Mouse (Mus musculus) granulocyte monocyte progenitor cell, adult 5-6 weeks (primary cell): ENCODE data around the gene Itga4. TPM values are rescaled to one million over a fixed set of nuclear protein-coding genes. Genes with fewer than 3 reads are reported as not detected.

Experiments
- ATAC-seq: replicated peaks from 2 replicates; pipeline ENCODE4 v1.8.0; 2016; ENCODE audit warnings: mild to moderate bottlenecking, moderate TSS enrichment, inconsistent platforms; ENCODE audit not compliant: poor library complexity, severe bottlenecking
- total RNA-seq, 2 experiments: library from RNA; stranded (forward) in 1 of 2; stranded (reverse) in 1 of 2; fragments of 200-712, 200-1000 nt in 1 of 2; fragments of >200 nt in 1 of 2; fragmentation: Nextera tagmentation in 1 of 2; gene quantifications; 2 replicates each; pipeline ENCODE4 v1.2.3; 2014 to 2017

Gene Itga4
- total RNA-seq, 2 experiments from 2014 or later, result 72.8 to 80.1 TPM

DNA sequence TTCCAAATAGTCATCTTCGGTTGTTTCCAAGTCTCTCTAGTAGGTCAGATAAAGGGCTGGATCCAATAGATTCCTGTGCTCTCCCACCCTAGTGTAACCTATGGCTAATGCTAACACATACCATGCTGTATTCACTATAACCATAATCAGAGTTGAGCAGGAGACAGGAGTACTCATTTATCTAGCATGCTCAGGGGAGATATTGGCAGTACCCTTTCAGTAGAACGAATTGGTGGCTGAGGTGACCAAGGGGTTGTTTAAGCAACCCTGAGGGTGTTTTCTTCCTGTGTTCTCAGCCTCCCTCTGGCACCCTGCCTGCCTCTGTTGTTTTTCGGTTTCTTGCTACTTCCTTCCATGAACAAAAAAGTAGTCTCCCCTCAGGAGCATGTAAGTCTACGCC lies 4.1 kb downstream of the Itga4 start:
- ATAC-seq, result no peak

DNA sequence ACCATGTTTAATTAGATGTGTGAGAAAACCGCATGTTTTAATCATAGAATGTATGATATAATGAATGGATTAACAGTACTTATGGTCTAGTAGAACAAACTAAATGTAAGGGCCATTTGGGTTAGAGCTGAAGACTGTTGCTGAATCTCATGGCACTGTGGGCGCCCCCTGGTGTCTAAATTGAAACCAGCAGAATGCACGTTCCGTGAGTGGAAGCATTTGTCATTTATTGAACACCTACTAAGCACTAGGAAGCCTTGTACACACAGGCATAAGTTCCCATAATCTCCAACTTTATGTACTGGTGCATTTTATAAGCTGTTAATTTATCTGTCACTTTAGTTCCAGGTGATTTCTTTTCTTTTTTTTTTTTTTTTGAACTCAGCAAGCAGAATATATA lies 10.4 kb downstream of the Itga4 start:
- peak; percentile 86 for ATAC-seq

DNA sequence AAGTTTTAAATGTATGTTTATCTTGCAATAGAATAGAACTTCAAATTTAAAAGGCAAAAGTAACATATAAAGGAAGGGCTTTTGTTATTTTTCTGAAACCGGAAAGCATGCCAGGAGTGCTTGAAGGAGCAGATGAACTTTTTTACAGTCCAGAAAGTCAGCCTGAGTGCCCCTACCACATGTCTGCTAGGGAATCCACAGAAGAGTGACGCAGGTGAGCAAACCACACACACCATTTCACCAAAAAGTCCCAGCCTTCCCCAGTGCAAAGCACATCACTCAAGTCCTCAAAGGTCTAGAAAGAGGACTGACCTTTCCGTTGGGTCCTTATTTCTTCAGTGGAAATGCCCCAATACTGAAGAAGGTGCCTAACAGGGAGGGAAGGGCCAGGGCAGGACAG lies 11.3 kb downstream of the Itga4 start:
- ATAC-seq, result no peak

DNA sequence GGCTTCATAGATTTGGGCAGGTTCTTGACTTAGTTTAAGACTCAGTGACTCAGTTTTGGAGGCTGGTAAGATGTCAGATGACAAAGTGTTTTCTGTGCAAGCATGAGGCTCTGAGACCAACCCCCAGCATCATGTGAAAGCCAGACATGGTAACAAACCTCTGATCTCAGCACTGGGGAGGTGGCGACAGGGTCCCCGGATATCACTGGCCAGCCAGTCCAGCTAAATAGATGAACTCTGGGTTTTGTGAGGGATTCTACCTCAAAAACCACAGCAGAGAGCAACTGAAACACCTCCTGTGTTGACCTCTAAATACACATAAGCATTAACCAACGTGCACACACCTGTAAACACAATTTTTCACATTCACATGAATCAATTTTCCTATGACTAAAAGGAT lies 12.0 kb downstream of the Itga4 start:
- ATAC-seq, result no peak

DNA sequence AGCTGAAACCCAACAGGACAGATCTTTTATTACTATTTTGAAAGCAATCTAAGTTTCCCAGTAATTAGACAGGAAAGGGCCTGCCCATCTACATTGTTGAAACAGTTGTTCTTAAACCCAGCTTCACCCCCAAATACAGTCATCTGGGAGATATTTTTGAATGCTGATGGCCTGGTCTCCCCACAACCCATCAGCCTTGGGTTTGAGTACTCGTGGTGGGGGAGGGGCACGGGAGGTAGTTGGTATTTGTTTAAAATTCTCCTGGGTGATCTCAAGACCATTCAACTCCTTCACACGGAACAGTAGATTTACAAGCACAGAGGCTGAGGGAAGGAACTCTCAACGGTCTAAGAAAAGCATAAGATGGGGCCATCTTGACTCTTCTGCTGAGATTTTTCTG lies 13.6 kb downstream of the Itga4 start:
- ATAC-seq, result no peak

DNA sequence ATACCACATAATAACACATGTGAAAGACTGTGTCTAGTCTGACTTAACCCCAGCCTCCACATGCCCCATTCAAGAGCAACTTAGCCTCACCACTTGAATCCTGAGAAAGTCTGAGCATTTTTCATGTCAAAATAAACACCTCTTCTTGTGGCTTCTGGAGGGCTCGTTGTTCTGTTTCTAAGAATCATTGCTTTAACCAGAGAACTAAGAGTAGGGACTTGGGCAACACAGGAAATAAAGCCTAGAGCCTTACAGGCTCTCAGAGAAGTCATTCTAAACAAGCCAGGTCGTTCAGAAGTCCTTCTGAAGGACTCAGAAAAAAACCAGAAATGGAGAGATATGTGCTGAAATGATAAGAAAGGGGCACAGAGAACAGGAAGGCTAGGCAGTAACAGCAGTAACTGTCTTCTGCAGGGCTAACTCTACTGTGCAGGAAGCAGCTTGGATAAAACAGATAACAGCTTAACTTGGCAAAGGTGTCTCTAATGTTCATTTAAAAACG lies 14.9 kb downstream of the Itga4 start:
- ATAC-seq, result peak; percentile 62

DNA sequence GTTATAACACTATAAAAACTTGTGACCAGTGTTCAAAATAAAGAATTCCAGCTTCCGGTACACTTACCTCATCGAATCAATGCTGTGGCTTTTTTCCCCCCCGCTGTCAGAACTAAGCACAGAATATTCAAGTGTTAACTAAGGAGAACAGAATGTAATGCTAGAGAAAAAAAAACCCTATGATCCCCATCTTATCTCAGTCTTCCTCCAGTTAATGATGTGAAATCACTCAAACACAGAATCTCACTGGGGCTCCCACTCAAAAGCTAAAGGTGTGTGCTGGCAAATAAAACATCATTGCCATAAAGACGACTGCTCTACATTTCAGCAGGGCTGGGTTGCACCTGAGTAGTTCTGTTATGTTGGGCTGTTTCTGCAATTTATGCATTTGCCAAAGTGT lies 16.6 kb downstream of the Itga4 start:
- ATAC-seq, result no peak

DNA sequence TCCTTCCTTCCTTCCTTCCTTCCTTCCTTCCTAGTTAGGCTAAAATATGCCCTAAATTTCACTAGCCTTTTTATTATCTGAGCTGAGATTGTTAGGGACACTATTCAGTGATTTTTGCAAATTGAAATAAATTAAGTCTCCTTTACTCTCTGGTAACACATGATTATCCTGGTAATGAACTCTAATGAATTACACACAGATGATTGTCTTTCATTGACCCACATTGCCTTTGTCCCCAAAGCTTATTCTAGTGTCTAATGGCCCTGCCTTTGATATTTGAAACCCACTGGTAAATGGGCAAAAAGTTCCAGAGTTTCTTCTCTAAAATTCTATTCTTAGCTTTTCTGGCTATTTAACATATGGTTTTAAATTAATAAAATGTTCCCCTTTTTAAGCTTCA lies 23.4 kb downstream of the Itga4 start:
- no peak for ATAC-seq

DNA sequence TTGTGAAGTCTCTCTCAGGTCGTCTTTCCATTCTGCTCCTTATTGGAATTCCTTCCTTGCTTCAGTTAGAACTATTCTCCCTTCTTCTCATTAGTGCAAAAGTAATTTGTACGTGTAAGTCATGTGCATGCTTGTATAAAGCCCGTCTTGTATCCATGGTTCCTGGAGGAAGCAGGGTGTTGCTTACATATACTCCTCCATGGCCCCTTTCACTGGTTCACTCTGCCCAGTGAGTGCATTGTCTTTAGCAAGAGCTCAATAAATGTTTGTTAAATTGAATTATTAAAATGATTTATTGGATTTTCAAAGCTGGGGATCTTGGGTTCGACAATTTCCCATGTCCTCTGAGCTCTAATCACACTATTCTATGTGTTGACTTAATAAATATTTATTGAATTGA lies 29.0 kb downstream of the Itga4 start:
- no peak for ATAC-seq

DNA sequence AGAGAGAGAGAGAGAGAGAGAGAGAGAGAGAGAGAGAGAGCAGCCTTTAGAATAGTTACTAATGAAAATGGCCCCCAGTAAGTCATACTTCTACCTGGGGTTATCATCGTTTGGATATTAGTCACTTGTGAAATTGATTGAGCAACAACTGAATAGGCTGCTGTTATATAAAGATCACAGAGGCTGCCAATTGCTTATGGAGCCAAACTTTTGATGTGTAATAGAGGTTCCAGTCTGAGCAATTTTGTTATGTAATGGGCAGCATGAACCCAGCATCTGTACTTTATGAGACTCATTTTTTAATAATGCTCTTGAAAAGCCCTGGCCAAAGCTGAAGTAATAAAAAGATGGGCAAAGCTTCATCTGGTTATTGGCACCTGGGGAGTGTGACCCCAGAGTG lies 34.9 kb downstream of the Itga4 start:
- no peak for ATAC-seq

DNA sequence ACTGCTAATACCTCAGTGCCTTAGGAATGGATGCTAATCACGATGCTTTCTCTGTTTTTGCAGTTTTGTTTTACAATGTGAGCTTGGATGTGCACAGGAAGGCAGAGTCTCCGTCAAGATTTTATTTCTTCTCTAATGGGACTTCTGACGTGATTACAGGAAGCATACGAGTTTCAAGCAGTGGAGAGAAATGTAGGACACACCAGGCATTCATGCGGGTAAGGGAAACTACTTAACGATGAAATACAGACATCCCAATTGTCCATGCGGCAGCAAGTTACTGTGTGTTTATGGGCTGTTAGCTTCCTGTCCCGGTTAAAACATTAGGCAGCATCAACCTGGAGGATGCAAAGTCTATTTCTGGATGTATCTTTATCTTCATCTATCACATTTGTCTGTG lies 36.7 kb downstream of the Itga4 start:
- no peak for ATAC-seq

DNA sequence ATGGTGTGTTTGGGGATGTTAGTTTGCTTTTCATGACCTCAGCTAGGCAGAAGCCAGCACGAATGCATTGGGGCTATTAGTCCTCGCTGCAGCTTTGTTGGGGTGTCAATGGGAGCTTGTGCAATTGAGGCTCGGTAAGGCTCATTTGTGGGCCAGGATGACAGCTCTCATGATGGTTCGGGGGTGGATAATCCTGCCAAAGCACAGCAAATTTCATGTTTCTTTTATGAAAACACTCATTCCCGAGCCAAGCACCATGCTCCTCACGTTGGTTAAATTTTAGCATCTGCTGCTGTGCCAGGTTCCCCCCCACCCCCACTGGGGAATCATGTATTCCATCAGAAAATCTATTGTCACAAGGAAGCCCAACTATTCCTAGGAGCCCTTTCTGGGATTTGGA lies 37.2 kb downstream of the Itga4 start:
- ATAC-seq, result no peak

DNA sequence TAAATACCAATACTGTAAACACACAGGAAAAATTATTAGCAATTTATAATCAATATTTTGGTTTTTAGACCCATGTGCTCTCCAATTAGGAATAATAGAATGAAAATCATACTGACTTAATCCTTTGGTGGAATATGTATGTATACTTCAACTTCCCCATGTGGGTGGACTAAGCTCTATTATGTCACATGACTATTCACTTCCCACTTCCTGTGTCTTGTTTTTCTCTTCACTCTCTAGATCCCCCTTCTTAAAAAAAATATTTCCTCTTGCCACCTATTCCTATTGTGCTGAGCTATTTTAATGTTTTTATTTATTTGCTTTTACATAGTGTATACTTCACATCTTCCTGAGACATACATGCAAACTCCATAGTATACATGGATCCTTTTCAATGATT lies 47.2 kb downstream of the Itga4 start:
- 0 out of 2 replicates have a peak, but pooled peaks have one; percentile 46 for ATAC-seq

DNA sequence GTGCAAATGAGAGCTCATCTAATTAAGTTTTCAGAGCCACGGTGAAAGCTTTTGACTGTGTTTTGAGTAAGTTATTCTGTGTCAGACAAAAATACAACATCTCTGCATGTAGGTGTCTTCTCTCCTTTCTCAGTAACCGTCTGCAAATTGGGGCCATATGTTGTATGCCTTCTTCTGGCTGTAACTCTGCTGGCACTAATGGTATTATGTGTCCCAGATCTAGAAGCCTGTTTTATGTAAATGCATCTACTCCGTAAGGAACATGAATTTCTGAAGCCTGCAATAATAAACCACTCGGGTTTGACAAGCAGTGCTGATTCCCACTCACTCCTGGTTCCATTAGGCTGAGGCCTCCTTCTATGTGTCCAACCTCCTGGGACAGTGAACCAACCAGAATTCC lies 52.3 kb downstream of the Itga4 start:
- ATAC-seq, result no peak

DNA sequence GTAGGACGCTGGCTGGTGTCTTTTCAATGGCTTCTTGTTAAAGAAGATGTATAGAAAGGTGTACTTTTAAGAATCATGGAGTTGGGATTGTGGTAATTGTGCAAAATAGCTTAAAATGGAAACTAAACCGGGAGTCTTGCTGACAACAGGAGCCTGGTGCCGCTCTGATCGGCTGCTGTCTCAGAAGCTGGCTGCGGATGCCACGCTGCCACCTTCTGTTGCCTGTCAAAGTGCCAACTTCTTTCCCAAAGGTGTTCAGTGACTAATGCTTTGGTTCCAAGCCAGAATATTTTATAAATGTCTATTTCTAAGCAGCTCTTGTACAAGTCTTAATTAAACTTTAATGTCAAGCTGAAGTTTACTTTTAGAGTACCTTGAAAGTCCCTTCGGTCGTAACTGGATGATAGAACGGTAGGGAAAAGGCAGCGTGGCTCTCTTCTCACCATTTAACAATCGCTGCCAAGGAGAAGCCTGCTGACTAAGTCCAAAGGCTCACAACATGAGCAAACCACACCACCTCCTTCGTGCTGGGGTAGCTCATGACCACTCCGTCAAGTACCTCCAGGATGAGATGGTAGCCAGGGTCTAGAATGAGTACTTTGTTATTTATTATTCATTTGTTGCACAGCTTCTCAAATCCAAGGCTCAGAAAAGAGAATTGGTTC lies 54.4 kb downstream of the Itga4 start:
- ATAC-seq, result no peak

DNA sequence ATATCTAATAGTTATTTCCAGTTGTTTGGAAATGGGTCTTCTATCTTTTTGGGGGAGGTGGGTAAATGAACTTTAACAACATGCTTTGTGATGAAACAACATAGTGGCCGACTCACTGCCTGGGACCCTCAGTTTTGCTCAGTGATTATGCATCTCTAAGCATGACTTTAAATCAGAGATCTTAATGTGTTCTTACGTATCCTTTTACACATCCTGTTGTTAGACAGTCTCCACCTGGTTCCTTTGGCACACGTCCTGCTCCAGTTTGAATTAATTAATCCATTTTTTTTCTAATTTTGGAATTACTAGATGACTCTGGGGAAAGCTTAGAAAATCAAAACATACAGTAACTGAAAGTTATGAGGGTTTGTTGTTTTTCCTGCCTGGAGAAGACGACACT lies 57.3 kb downstream of the Itga4 start:
- no peak for ATAC-seq

DNA sequence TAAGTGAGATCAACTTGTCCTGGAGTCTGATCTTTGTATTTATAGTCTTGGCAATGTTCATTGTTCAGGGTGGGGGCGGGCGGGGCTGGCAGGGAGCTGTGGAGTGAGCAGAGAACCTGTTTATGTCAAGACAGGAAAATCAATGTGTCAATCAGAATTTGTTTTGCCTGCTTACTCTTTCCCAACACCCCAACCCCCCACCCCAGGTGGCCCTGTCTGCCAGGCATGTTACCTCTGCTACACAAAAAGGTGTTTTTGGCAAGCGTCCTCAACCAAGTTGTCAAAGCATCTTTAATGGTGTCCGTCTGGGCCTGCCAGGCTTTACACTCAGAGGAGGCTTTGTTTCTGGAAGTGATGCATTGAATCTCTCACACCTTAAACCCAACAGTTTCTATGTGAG lies 59.9 kb downstream of the Itga4 start:
- no peak for ATAC-seq

DNA sequence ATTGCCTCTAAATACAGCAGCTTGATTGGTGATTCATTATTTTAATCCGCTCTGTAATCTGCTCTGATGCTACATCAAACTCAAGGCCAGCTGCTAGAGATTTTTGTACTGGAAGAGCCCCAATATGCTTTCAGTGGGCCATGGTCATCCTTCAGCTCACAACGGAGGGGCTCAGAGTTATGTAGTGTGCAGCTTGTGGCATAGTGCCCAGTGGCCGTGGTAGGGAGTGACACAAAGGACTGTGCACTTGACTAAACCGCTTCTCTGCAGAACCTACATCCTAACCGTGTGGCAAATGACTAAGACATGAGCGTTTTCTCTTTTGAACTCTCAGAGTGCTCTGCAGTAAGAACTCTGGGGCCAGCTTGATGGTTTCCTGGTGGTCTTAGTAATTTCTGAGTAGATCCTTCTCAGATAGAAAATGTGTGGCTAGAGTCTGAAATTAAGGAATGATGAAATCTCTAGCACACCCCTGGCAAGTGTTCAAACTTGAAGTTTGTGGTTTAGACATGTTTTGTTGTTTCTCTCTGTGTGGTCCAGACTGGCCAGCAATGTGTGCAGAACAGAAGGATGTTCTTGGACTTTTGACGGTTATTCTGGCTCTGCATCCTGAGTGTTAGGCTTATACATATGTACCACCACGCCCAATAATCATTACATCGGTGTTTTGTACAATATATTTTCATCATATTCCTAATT lies 61.1 kb downstream of the Itga4 start:
- no peak; the same call in 1 of the 2 replicates for ATAC-seq

DNA sequence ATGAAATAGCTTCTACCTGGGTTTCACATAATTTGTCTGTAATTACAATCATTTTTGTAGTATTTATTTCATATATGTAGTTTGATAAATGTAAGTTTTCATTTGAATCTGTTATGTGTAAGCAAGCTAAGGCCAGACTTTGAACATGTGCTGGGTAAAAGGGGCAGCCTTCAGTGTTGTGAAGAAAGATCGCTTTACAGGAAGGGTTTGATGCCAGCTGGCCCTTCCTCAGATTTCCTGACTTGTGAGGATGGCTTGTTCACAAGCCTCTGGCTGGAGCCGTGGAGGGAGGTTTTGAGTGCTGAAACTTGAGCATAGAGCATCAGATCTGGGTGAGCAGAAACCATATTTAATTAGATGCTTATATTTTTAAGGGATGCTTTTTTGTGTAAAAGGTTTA lies 72.9 kb downstream of the Itga4 start:
- no peak for ATAC-seq

DNA sequence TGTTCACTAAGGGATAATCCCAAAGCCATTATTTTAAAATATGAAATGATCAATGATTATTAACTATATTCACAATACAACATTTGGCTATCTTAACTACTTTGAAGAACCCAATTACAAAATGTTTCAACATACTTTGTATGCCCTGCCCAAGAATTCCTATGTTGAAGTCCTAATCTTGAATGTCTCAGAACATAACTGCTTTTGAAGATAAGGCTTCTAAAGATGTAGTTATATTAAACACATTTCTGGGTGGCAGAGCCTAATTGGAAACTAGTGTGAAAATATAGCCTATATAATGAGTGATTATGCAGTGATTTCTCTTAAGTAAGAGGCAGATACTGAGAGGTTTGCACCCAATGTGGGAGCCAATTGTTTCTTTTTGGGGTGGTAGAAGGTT lies 79.4 kb downstream of the Itga4 start:
- ATAC-seq, result no peak

DNA sequence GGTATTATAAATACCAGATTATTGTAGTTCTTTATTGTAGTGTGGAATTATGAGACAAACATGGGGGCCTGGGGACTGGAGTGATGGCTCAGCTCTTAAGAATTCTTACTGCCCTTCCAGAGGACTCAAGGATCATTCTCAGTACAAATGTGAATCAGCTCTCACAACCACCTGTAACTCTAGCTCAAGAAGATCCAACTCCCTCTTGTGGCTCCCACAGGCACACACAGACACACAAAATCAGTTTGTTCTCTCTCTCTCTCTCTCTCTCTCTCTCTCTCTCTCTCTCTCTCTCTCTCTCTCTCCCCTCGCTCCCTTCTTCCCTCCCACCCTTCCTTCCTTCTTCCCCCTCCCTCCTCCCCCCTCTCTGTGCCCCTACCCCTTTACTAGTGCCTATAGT lies 80.9 kb downstream of the Itga4 start:
- ATAC-seq, result no peak

DNA sequence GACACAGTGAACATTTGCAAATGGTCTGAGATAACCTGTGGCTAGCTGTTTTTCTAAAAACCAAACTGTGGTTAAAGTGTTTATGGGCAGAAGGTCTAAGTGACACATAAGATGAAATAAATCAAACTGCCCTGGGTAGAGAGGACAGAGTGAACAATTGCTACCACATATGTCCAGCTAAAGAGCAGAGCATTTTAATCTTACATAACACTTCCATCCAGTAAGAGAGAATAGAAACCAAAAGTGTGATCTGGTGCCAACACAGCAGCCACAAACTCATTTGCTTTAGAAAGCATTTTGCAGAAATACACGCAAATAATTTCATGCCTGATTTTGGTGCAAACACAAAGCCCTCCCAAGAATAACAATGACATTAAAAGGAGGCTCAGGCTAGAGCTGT lies 83.8 kb downstream of the Itga4 start:
- ATAC-seq, result peak; percentile 75
